Mouse (Mus musculus): ENCODE data around the gene Arl4d. TPM values are rescaled to one million over a fixed set of nuclear protein-coding genes. Genes with fewer than 3 reads are reported as not detected.
"Not testable (repeated sequence)": the region's sequence is repeated elsewhere in the genome, so short reads cannot be mapped to it uniquely, and the experiment has no call there.

Arl4d gene
- total RNA-seq (2021), result 10 to 100 TPM; 10.6 to 16.0 TPM
- long read RNA-seq, experiment 1, partial matches to known transcripts, result 0 of 3 reads
- long read RNA-seq, experiment 1, other reads (novel, unspliced or antisense), result 1 of 3 reads
- long read RNA-seq, experiment 2, partial matches to known transcripts, result 0 of 1 reads
- long read RNA-seq, experiment 2, other reads (novel, unspliced or antisense), result 0 of 1 reads

DNA sequence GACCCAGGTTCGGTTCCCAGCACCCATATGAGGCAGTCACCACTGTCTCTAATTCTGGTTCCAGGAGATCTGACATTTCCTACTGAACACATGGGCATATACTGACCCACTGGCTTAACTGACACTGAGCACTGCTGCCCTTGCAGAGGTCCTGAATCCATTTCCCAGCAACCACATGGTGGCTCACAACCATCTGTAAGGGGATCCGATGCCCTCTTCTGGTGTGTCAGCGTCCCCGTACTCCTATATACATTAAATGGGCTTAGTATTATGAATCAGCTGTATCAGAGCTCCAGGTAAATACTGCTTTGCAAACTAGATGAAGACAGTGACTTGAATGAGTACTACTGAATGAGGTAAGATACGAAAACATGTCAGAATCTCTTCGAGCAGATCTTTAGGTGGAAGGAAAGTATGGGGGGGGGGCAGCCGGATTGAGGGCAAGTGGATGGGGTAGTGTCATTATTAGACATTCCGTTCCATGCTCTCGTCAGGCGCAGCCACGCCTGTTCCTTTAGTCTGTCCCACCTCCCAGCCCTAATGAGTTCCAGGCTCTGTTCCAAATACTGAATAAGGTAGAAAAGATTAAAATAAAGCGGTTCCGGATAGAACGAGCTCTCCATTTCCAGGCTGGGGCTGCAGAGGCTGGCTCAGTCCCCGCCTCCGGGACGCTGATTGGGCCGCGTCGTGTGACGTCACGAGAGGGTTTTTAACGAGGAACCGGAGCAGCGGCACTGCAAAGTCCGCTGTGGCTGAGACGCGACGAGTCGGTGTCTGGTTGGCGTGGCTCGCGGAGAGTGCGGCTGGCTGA, at the start of gene Arl4d:
Gene Arl4d (plus strand): TSS at position 717 of the 811 bp plus-strand sequence.
- peak; percentile 38 for TF ChIP-seq CTCF (conservative IDR thresholded peaks at IDR 0.05)
- peak; percentile 95 for DNase-seq (ENCODE audit: low spot score in 2 of 2)
- Histone ChIP-seq H3K27ac (peak within 1 kb of the TSS; percentile 86), H3K4me3 (peak within 1 kb of the TSS; percentile 84)

- Histone ChIP-seq H3K27ac (no peak overlapping the region), H3K4me3 (no peak overlapping the region)
- no peak for TF ChIP-seq CTCF (conservative IDR thresholded peaks at IDR 0.05)
- DNase-seq (ENCODE audit: low spot score in 2 of 2), result no peak
Measured at GRCm38 (mm10) chr11:101616104-101616503, 49.2 kb upstream of the Arl4d start.

GRCm38 (mm10) chr11:101616948-101617767, 48.2 kb upstream of the Arl4d start:
- Histone ChIP-seq H3K27ac (no peak overlapping the region), H3K4me3 (no peak overlapping the region)
- peak; percentile 28; the same call in 1 of the 2 replicates for TF ChIP-seq CTCF (conservative IDR thresholded peaks at IDR 0.05)
- DNase-seq (ENCODE audit: low spot score in 2 of 2), result no peak

DNA sequence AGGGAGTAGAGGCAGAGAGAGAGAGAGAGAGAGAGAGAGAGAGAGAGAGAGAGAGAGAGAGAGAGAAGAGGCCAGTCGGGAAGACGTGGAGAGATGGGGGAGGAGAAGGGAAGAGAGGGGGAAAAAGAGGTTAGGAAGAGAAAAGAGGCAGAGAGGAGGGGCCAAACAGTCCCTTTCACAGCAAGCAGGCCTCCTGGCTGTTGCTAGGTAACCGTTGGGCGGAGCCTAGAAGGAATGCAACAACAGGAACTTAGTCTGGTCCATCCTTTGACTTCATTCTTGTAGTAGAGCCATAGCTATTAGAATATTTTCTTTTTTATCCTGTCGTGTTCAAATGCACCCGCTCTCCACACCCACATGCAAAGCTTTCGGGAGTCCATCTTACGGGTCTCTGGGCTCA, 47.5 kb upstream of the Arl4d start:
- no peak for TF ChIP-seq CTCF (conservative IDR thresholded peaks at IDR 0.05)
- peak in 1 of 2 experiments; percentile 32 for DNase-seq (ENCODE audit: low spot score in 2 of 2)
- Histone ChIP-seq H3K4me3 (no peak overlapping the region), H3K27ac (no peak overlapping the region)

DNA sequence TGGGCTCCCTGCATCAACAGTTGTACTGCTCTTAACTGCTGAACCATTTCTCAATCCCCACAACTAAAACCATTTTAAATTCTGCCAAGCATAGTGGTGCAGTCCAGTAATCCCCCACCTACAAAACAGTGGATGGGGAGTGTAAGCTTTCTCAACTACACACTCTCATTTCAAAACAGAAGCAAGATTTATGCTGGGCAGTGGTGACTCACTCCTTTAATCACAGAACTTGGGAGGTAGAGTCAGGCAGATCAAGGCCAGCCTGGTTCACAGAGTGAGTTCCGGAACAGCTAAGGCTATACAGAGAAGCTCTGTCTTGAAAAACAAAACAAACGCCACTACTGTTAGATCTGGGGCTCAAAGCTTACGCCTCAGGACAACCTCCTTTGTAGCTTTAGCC, 46.7 kb upstream of the Arl4d start:
- DNase-seq (ENCODE audit: low spot score in 2 of 2), result no peak
- TF ChIP-seq CTCF (conservative IDR thresholded peaks at IDR 0.05), result no peak
- H3K27ac ChIP-seq, result no peak overlapping the region
- no peak overlapping the region for H3K4me3 ChIP-seq

DNA sequence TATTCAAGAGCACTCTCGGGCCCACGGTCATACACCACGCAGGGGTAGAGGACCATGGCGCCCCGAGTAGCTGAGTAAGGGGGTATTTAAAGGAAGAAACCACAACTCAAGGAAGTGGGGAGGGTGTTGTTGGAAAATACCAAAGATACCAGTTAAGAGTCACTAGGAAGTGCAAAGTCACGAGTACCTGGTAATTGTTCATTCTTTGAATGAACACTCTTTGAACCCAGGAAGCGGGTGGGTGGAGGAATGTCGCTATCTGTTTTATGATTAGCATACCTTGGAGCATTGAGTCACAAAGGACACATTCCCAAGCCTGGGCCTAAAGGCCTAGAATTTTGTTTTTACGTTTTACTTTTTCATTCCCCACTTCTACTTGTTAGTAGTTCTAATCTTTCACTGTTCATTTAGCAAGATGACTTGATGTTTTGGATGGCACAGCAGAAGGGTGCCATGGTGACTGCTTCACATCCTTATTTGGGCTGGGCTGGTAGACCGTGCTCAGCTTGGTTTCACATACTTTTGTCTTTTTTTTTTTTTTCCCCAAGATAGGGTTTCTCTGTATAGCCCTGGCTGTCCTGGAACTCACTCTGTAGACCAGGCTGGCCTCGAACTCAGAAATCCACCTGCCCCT, 45.2 kb upstream of the Arl4d start:
- DNase-seq (ENCODE audit: low spot score in 2 of 2); H3K27ac ChIP-seq; H3K4me3 ChIP-seq: not testable (repeated sequence)

GRCm38 (mm10) chr11:101626649-101626994, 38.7 kb upstream of the Arl4d start:
- no peak for TF ChIP-seq CTCF (conservative IDR thresholded peaks at IDR 0.05)
- H3K27ac ChIP-seq, result peak overlapping the region; percentile 93

DNA sequence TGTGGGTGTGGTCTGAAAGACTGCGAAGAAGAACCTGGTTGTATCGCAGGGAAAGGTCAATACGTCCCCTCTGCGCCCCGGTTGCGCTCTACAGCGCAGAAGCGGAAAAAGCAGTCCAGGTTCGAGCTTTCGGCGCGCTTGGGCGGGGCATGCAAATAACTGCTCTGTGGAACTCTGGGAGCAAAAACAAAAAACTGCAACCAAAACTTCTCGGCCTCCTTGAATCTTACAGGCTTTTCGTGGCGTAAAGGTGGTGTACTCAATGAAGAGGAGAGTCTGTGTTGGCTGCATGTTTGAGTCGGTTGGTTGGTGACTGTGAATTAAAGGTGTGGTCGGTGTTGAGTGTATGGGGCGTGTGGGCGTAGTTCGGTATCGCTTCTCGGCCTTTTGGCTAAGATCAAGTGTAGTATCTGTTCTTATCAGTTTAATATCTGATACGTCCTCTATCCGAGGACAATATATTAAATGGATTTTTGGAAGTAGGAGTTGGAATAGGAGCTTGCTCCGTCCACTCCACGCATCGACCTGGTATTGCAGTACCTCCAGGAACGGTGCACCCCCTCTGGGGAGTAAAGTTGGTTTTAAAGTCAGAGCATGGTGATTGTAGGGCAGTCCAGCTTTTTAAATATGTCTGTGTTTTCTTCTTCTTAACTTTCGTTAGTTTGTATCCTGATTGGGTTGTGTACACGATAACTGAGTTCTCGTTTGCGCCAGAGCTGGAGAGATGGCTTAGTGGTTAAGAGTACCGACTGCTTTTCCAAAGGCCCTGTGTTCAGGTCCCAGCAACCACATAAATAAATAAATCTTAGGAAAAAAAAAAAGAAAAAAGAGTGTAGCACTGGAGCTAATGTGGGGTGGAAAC, 38.1 kb upstream of the Arl4d start, which contains the start of gene Rdm1:
Gene Rdm1 (plus strand): TSS at position 201 of the 862 bp plus-strand sequence.
- Histone ChIP-seq H3K27ac (peak within 1 kb of the TSS; percentile 93), H3K4me3 (peak within 1 kb of the TSS; percentile 68)
- no peak for TF ChIP-seq CTCF (conservative IDR thresholded peaks at IDR 0.05)
- peak; percentile 71 to 77 for DNase-seq (ENCODE audit: low spot score in 2 of 2)

More at GRCm38 (mm10) chr11:101626649-101626994, 38.7 kb upstream of the Arl4d start:
- H3K4me3 ChIP-seq, result peak overlapping the region; percentile 68
- DNase-seq (ENCODE audit: low spot score in 2 of 2), result no peak

DNA sequence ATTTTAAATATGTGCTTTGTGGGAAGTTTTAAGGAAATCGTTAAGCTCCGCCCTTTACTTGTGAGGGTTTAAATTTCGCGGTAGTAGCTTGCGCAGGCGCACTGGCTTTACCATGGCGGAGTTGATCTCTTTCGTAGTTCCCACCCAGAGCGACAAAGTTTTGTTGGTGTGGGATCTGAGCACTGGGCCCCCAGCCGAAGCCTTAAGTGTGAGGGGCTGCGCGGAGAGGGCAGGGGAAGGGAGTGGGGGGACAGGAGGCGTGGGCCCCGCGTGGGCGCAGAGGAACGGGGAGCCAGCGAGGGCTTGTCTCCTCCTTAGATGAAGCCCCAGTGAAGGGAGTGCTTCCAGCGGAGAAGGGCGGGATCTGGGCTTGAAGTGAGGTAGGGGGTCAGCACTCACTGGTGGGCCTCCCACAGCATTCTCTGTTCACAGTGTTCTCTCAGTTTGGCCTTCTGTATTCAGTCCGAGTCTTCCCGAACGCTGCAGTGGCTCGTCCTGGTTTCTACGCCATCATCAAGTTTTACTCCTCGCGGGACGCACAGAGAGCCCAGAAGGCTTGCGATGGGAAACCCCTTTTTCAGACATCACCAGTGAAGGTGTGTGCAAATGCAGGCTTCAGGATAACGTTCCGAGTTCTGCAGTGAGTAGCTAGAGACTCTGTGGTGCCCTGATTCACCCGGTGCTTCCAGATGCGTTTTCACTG, 37.3 kb upstream of the Arl4d start:
- DNase-seq (ENCODE audit: low spot score in 2 of 2), result peak; percentile 67 to 85
- no peak for TF ChIP-seq CTCF (conservative IDR thresholded peaks at IDR 0.05)
- Histone ChIP-seq H3K27ac (peak overlapping the region; percentile 90), H3K4me3 (peak overlapping the region; percentile 68)

- H3K4me3 ChIP-seq, result peak overlapping the region; percentile 68; the same call in 1 of the 2 replicates
- H3K27ac ChIP-seq; DNase-seq (ENCODE audit: low spot score in 2 of 2): not testable (repeated sequence)
Measured at GRCm38 (mm10) chr11:101628733-101629417, 36.5 kb upstream of the Arl4d start.

- TF ChIP-seq CTCF (conservative IDR thresholded peaks at IDR 0.05), result no peak
- no peak overlapping the region for H3K27ac ChIP-seq
- DNase-seq (ENCODE audit: low spot score in 2 of 2), result no peak
Measured at GRCm38 (mm10) chr11:101635660-101636059, 29.7 kb upstream of the Arl4d start.

More at GRCm38 (mm10) chr11:101635660-101636059, 29.7 kb upstream of the Arl4d start:
- no peak overlapping the region for H3K4me3 ChIP-seq

Data from layer of hippocampus, adult 2 months (tissue).